In genomic region chr13:63545291-63545690, GRCm38 (mm10) we compare ENCODE assay signal across 17 mouse cellular contexts. TPM values are rescaled to one million over a fixed set of nuclear protein-coding genes. Genes with fewer than 3 reads are reported as not detected.
DNase-seq lines count a peak whose midpoint lies in the region; ATAC-seq and TF ChIP-seq lines count a peak whose summit lies in the region.
"Had no signal": no experiment of that assay in that cellular context is flagged by ENCODE, and none has a peak within 500 bp of the region (broad histone marks: within the 10 kb centered on the region; RNA-seq: fewer than 3 reads in every experiment).

No protein-coding gene starts in this region.

- H3K9me3 ChIP-seq in hindbrain, embryonic 13.5 days = no peaks in the 10 kb centered on the region
- no peaks in the 10 kb centered on the region for H3K9me3 ChIP-seq in hindbrain, embryonic 10.5 days
- no peaks in the 10 kb centered on the region for H3K9me3 ChIP-seq in midbrain, embryonic 12.5 days
- no peaks in the 10 kb centered on the region for H3K9me3 ChIP-seq in midbrain, postnatal 0 days (ENCODE audit: low read length)
- H3K9me3 ChIP-seq in forebrain, embryonic 16.5 days (ENCODE audit: control insufficient read depth, low read length) = no peaks in the 10 kb centered on the region
- no peaks in the 10 kb centered on the region for H3K9me3 ChIP-seq in neural tube, embryonic 15.5 days (replicated peaks)
- H3K9me3 ChIP-seq: embryonic facial prominence, embryonic 12.5 days had no signal

- H3K27me3 ChIP-seq in hindbrain, embryonic 13.5 days = no peaks in the 10 kb centered on the region
- no peaks in the 10 kb centered on the region for H3K27me3 ChIP-seq in hindbrain, embryonic 10.5 days (ENCODE audit: insufficient read depth, poor library complexity, severe bottlenecking)
- no peaks in the 10 kb centered on the region for H3K27me3 ChIP-seq in midbrain, embryonic 12.5 days
- no peaks in the 10 kb centered on the region for H3K27me3 ChIP-seq in midbrain, postnatal 0 days (ENCODE audit: insufficient read depth, low read length)
- H3K27me3 ChIP-seq in forebrain, embryonic 16.5 days (replicated peaks; ENCODE audit: control insufficient read depth, insufficient read depth, low read length) = peaks cover 4% of the 10 kb centered on the region; the same call in 1 of the 2 replicates
- H3K27me3 ChIP-seq in neural tube, embryonic 15.5 days (replicated peaks) = no peaks in the 10 kb centered on the region
- H3K27me3 ChIP-seq: embryonic facial prominence, embryonic 12.5 days; Patski had no signal

- no peak for ATAC-seq in hindbrain, embryonic 13.5 days (ENCODE audit: low FRiP score)
- ATAC-seq in midbrain, embryonic 12.5 days (ENCODE audit: low FRiP score, low read depth) = no peak
- ATAC-seq in midbrain, postnatal 0 days (ENCODE audit: low FRiP score) = no peak
- ATAC-seq in forebrain, embryonic 16.5 days = peak; percentile 29
- ATAC-seq in neural tube, embryonic 15.5 days (ENCODE audit: low FRiP score) = no peak
- ATAC-seq: lung, postnatal 0 days; Patski had no signal

- peaks cover 62% of the 10 kb centered on the region for H3K4me1 ChIP-seq in hindbrain, embryonic 13.5 days (replicated peaks)
- H3K4me1 ChIP-seq in hindbrain, embryonic 10.5 days (replicated peaks) = peaks cover 81% of the 10 kb centered on the region
- H3K4me1 ChIP-seq in midbrain, embryonic 12.5 days = peaks cover 62% of the 10 kb centered on the region
- H3K4me1 ChIP-seq in midbrain, postnatal 0 days (ENCODE audit: insufficient read depth, low read length) = 0 out of 2 replicates have a peak, but pooled peaks cover 5% of the 10 kb centered on the region
- H3K4me1 ChIP-seq in forebrain, embryonic 16.5 days (replicated peaks; ENCODE audit: control insufficient read depth, insufficient read depth, low read length) = peaks cover 41% of the 10 kb centered on the region
- peaks cover 36% of the 10 kb centered on the region for H3K4me1 ChIP-seq in neural tube, embryonic 15.5 days

- no peak for DNase-seq in hindbrain, embryonic 10.5 days (ENCODE audit: low spot score)
- no peak for DNase-seq in midbrain, postnatal 0 days (ENCODE audit: low spot score)
- no peak for DNase-seq in B cell, adult 2 months
- DNase-seq: adrenal gland, postnatal 25 days; cerebellum, adult 9-10 months; heart, adult 11 months; kidney, adult 18-20 months; layer of hippocampus, postnatal 36 days; retina, postnatal 1 day; right cerebral cortex, postnatal 4 days had no signal

- H3K4me2 ChIP-seq in hindbrain, embryonic 13.5 days = peak overlapping the region; percentile 31
- peak overlapping the region; percentile 21 for H3K4me2 ChIP-seq in midbrain, embryonic 12.5 days (replicated peaks)
- H3K4me2 ChIP-seq in midbrain, postnatal 0 days (ENCODE audit: low read depth, low read length, poor library complexity, severe bottlenecking) = no peak overlapping the region
- H3K4me2 ChIP-seq in forebrain, embryonic 16.5 days (ENCODE audit: low read length) = peak overlapping the region; percentile 45
- peak overlapping the region; percentile 5; the same call in 1 of the 2 replicates for H3K4me2 ChIP-seq in neural tube, embryonic 15.5 days
- H3K4me2 ChIP-seq: embryonic facial prominence, embryonic 12.5 days had no signal

- no peak overlapping the region for H3K9ac ChIP-seq in hindbrain, embryonic 13.5 days
- no peak overlapping the region for H3K9ac ChIP-seq in midbrain, embryonic 12.5 days (replicated peaks)
- no peak overlapping the region for H3K9ac ChIP-seq in midbrain, postnatal 0 days (replicated peaks; ENCODE audit: low read length, poor library complexity, severe bottlenecking)
- H3K9ac ChIP-seq in forebrain, embryonic 16.5 days (replicated peaks; ENCODE audit: low read depth, low read length) = no peak overlapping the region
- H3K9ac ChIP-seq in neural tube, embryonic 15.5 days (replicated peaks) = no peak overlapping the region
- H3K9ac ChIP-seq: embryonic facial prominence, embryonic 12.5 days had no signal

- H3K4me3 ChIP-seq in hindbrain, embryonic 13.5 days = no peak overlapping the region
- H3K4me3 ChIP-seq in hindbrain, embryonic 10.5 days = no peak overlapping the region
- no peak overlapping the region for H3K4me3 ChIP-seq in midbrain, embryonic 12.5 days
- no peak overlapping the region for H3K4me3 ChIP-seq in midbrain, postnatal 0 days (ENCODE audit: low read depth, low read length)
- H3K4me3 ChIP-seq in forebrain, embryonic 16.5 days (replicated peaks; ENCODE audit: low read length) = no peak overlapping the region
- no peak overlapping the region for H3K4me3 ChIP-seq in neural tube, embryonic 15.5 days (replicated peaks)
- H3K4me3 ChIP-seq: embryonic facial prominence, embryonic 12.5 days had no signal

- WGBS in hindbrain, embryonic 13.5 days = 49% methylated on average over 7 of the region's 7 CpGs
- WGBS in hindbrain, embryonic 10.5 days = 84% methylated on average over 7 of the region's 7 CpGs
- WGBS in midbrain, embryonic 12.5 days = 57% methylated on average over 7 of the region's 7 CpGs
- 45% methylated on average over 7 of the region's 7 CpGs for WGBS in midbrain, postnatal 0 days
- 8% methylated on average over 7 of the region's 7 CpGs for WGBS in forebrain, embryonic 16.5 days
- 30% methylated on average over 7 of the region's 7 CpGs for WGBS in neural tube, embryonic 15.5 days

- peak overlapping the region; percentile 65 for H3K27ac ChIP-seq in hindbrain, embryonic 13.5 days
- no peak overlapping the region for H3K27ac ChIP-seq in hindbrain, embryonic 10.5 days
- H3K27ac ChIP-seq in midbrain, embryonic 12.5 days (replicated peaks) = 0 out of 2 replicates have a peak overlapping the region, but pooled peaks have one; percentile 20
- no peak overlapping the region for H3K27ac ChIP-seq in midbrain, postnatal 0 days (ENCODE audit: low read depth, low read length)
- peak overlapping the region; percentile 41 for H3K27ac ChIP-seq in forebrain, embryonic 16.5 days (ENCODE audit: low read length)
- 0 out of 2 replicates have a peak overlapping the region, but pooled peaks have one; percentile 37 for H3K27ac ChIP-seq in neural tube, embryonic 15.5 days (replicated peaks)
- H3K27ac ChIP-seq: embryonic facial prominence, embryonic 12.5 days had no signal

- no peak for TF ChIP-seq CTCF in midbrain, postnatal 0 days (IDR thresholded peaks at IDR 0.05)

- H3K36me3 ChIP-seq in hindbrain, embryonic 13.5 days = peaks cover 36% of the 10 kb centered on the region
- H3K36me3 ChIP-seq in hindbrain, embryonic 10.5 days = peaks cover 81% of the 10 kb centered on the region
- peaks cover 32% of the 10 kb centered on the region for H3K36me3 ChIP-seq in midbrain, embryonic 12.5 days
- peaks cover 27% of the 10 kb centered on the region for H3K36me3 ChIP-seq in midbrain, postnatal 0 days (ENCODE audit: insufficient read depth, low read length)
- peaks cover 6% of the 10 kb centered on the region for H3K36me3 ChIP-seq in forebrain, embryonic 16.5 days (ENCODE audit: control insufficient read depth, insufficient read depth)
- peaks cover 34% of the 10 kb centered on the region for H3K36me3 ChIP-seq in neural tube, embryonic 15.5 days

RNA-seq across cellular contexts. Expression of gene Ptch1, which starts 28.1 kb away (rescaled TPM):
- polyA plus RNA-seq in hindbrain, embryonic 13.5 days (2015; fragmentation: Nextera tagmentation; extraction: Ambion mirVana) = 18.0 and 19.2 TPM in 2 replicates
- polyA plus RNA-seq in hindbrain, embryonic 10.5 days (2016; fragmentation: Nextera tagmentation; extraction: Ambion mirVana) = 21.8 and 22.1 TPM in 2 replicates
- 18.6 and 24.5 TPM in 2 replicates for polyA plus RNA-seq in midbrain, embryonic 12.5 days (2016; fragmentation: Nextera tagmentation; extraction: Ambion mirVana)
- 27.8 and 29.9 TPM in 2 replicates for total RNA-seq in midbrain, postnatal 0 days (2014; rRNA removed)
- polyA plus RNA-seq in midbrain, postnatal 0 days (2015; fragmentation: Nextera tagmentation; extraction: Ambion mirVana) = 6.8 and 7.9 TPM in 2 replicates
- 8.0 and 11.2 TPM in 2 replicates for polyA plus RNA-seq in forebrain, embryonic 16.5 days (2015; fragmentation: Nextera tagmentation; extraction: Ambion mirVana)
- polyA plus RNA-seq in neural tube, embryonic 15.5 days (2015; fragmentation: Nextera tagmentation; extraction: Ambion mirVana) = 16.9 and 17.5 TPM in 2 replicates

RNA-seq across cellular contexts. Expression of gene Fancc, which starts 48.2 kb away (rescaled TPM):
- 15.7 and 16.3 TPM in 2 replicates for polyA plus RNA-seq in hindbrain, embryonic 13.5 days (2015; fragmentation: Nextera tagmentation; extraction: Ambion mirVana)
- 23.4 and 25.2 TPM in 2 replicates for polyA plus RNA-seq in hindbrain, embryonic 10.5 days (2016; fragmentation: Nextera tagmentation; extraction: Ambion mirVana)
- polyA plus RNA-seq in midbrain, embryonic 12.5 days (2016; fragmentation: Nextera tagmentation; extraction: Ambion mirVana) = 23.5 and 24.8 TPM in 2 replicates
- 12.1 and 17.7 TPM in 2 replicates for total RNA-seq in midbrain, postnatal 0 days (2014; rRNA removed)
- polyA plus RNA-seq in midbrain, postnatal 0 days (2015; fragmentation: Nextera tagmentation; extraction: Ambion mirVana) = 9.2 and 9.3 TPM in 2 replicates
- 13.7 and 13.8 TPM in 2 replicates for polyA plus RNA-seq in forebrain, embryonic 16.5 days (2015; fragmentation: Nextera tagmentation; extraction: Ambion mirVana)
- polyA plus RNA-seq in neural tube, embryonic 15.5 days (2015; fragmentation: Nextera tagmentation; extraction: Ambion mirVana) = 12.8 and 14.4 TPM in 2 replicates

Comparison
In these comparisons a context has a peak if more than half of its experiments do, and no peak if none do; other contexts are left out.
1. H3K27ac ChIP-seq: peak in hindbrain, embryonic 13.5 days (single experiment), midbrain, embryonic 12.5 days (single experiment), forebrain, embryonic 16.5 days (single experiment) and neural tube, embryonic 15.5 days (single experiment); none in hindbrain, embryonic 10.5 days (single experiment) and midbrain, postnatal 0 days (single experiment).